Mouse (Mus musculus): ENCODE results near the gene Has1. TPM values are rescaled to one million over a fixed set of nuclear protein-coding genes. Genes with fewer than 3 reads are reported as not detected.
"Not testable (repeated sequence)": the region's sequence is repeated elsewhere in the genome, so short reads cannot be mapped to it uniquely, and the experiment has no call there.

Has1 gene
- total RNA-seq, 2 experiments from 2014 or later: 0.09 to 0.19 TPM

DNA sequence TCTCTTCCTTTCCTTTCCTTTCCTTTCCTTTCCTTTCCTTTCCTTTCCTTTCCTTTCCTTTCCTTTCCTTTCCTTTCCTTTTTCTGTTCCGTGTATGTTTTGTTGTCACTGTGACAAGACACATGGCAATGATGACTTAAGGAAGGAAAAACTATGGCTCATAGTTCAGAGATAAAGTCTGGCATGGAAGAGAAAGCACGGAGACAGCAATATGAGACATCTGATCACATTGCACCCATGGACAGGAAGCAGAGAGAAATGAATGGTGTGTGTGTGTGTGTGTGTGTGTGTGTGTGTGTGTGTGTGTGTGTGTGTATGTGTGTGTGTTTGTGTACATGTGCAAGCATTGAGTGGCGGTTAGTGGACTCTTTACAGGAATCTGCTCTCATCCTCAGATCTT lies 10.4 kb downstream of the Has1 start:
- not testable (repeated sequence) for DNase-seq

DNA sequence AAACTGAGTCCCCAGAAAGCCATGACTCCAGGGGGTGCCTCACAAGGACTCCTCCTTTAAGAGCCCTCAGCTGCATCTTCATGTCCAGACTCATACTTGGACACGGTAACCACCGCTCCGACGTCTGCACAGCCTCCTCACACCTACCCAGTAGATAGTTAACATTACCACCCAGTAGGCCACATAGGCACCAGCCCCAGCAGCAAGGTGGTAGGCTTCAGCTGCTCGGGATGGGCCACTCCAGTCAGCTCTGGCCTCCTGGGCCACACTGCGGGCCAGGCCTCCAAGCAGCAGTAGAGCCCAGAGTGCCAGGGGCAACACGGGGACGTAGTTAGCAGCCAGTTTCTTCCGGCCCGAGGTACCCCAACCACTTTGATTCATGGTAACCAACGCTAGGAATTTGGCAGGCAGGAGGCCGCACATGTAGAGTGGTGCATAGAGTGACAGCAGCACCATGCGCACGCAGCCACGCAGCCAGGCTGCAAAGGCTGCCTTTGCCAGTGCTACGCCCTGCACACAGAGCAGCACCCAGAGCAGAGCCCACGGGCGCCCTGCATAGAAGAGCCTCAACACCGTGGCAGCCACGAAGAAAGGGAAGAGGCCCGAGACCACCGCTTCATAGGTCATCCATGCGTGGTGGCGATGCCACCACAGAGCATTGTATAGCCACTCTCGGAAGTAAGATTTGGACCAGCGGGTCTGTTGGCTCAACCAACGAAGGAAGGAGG lies 11.3 kb downstream of the Has1 start:
- no peak for DNase-seq

DNA sequence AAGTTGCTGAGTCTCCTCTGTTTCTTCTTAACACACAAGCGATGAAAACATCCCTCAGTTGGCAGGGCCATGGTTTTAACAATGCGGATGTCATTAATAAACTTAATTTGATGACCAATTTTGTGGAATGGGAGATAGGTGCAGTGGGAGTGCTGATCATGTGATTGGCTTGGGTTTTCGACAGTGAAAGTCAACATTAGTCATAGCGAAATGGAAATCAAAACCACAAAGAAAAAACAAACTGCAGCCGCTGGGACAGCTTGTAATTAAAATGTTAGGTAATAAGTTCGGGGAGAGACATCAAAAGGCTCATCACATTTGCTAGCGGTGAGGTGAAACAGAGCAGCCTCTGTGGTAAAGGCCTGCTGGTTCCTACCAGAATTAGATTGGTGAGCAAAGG lies 14.2 kb downstream of the Has1 start:
- no peak for DNase-seq

DNA sequence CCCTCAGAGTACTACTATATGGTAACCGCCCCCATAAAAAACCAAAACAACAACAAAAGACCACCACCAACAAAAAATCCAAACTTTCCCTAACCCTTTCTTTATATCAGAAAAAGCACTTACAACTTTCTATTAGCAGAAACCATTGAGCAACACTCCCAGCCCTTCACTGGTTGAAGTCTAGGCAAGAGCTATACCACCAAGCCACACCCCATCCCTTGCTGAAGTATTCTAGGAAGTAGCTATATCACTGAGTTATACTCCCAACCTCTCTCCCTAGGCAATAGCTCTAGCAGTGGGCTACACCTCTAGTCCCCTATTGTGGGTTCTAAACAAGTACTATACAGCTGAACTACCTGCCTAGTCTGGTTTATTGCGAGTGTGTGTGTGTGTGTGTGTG lies 15.7 kb downstream of the Has1 start:
- no peak for DNase-seq

DNA sequence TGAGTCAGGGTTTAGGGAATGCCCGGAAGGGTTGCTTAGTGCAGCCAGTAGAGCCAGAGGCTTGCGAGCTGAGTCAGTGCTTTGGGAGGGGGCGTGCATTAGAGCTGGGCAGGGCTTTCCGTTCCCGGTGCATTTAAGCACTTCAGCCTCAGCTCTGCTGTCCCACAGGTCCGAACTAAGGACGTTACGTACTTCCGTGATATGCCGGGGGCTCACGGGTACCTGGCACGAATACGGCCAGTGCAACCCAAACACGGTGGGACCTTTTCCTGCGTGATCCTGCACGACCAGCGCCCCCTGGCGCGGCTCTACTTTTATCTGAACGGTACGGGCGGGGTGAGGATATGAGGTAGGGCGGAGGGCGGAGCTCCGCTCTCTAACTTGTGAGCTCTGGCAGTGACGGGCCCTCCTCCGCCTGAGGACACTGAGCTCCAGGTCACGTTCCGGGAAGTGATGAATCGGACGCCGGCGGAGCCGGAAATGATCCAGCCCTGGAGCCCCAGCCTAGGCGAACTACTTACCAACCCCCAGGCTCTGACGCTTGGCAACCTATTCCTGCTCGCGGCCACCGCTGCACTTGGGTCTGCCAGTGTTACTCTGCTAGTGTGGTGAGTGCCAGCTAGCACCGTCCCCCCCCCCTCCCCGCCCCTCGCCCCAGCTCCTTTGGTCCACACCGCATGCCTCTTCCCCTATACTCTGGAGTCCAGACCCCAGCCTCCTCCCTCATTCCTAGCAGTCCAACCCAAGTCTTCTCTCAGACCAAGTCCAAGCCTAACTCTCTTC lies 16.9 kb downstream of the Has1 start:
- peak; percentile 90 for DNase-seq

DNA sequence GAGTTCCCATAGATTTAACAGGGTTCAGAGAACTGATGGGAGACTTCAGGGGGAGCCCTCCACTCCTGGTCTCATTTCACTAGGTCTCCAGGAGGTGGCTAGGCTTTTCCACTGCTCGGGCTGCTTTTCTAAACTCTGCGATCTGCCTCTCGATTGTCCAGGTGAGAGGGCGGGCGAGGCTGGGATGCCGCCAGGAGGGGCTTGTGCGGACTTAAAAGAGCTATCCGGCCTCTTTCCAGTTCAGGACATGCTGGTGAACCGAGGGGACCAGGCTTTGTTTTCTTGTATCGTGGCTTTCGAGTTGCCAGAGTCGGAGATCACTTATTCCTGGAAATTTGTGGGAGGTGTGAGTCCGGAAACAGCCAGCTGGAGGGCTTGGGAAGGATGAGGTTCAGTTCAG lies 17.6 kb downstream of the Has1 start:
- DNase-seq: no peak

DNA sequence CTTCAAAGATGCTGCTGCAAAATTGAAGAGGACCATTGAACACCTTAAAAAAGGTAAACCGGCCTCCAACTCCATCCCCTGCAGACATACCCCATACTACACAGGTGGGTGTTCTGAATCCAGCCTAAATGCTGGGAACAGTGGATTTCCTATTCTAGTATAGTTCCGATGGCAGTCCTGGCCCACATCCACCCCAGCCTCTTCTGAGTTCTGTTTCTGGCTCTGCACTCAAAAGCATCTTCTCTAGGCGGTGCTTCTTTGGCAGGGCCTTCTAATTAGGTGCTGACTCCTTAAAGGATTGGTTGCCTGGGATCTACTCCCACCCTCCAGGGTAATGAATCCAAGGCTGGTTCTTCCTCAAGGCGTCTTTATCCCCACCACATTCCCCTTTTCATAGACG lies 18.9 kb downstream of the Has1 start:
- no peak for DNase-seq

DNA sequence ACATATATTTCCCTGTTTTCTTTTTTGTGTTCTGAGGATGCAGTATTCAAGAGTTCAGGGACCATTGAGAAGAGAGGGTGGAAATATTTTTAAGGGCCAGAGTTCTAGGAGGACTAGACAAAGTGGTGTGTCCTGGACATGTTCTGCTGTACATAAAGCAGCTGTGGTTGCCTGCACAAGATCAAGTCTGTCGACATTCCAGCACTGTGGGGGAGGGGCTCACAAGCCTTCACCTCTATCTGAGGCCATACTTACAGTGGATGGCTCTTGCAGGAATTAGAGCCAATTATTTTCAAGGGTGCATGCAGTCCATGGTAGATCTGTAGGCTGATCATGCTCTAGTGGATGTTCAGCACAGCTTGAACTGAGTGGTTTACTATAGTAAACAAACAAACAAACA lies 20.1 kb downstream of the Has1 start:
- no peak for DNase-seq

DNA sequence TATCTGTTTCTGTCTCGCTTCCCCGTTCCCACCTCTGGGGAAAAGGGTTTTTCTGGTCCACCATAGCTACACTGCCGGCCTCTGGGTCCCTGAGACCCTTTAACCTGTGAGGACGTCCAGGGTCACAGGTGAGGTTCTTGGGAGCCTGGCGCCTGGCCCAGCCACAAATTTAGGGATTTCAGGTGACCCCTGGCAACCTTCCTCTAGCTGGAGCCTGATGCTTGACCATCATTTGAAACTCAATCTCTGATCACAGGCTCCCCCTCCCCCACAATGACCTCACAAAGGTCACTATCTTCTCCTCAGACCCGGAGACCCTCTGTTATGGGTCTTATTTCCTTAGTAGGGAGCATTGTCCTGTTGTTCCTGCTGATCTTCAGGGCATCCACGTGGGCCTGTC lies 24.3 kb downstream of the Has1 start:
- no peak for DNase-seq

DNA sequence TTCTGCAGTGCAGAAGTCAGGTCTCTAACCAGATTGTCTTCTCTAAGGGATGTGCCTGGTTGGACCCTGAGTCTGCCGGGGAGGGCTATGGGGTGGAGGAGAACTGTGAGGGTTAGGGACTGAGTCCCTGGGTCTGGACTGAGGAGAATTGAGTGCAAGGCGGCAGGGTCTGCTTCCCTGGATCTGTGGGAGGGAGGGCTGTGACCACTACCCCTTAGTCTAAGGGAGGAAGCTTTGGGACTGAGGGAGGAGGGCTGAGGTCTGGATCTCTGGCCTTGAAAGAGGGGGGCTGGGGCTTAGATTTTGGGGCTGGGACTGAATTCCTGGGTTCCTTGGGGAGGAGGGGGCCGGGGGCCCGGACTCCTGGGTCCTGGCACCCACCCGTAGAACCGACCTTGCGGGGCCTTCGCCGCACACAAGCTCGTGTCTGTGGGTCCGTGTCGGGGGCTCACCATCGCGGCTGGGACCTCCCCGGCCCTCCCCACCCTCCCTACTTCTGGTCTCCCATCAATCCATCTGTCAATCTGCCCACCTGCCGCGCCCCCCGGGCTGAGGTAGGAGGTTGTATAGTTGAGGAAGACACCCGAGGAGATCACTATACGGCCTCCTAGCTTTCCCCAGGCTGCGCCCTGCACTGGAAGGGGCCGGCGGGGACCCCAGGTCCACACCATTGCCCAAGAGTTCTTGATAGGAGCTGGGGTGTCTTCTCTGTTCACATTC lies 25.0 kb downstream of the Has1 start:
- no peak for DNase-seq

DNA sequence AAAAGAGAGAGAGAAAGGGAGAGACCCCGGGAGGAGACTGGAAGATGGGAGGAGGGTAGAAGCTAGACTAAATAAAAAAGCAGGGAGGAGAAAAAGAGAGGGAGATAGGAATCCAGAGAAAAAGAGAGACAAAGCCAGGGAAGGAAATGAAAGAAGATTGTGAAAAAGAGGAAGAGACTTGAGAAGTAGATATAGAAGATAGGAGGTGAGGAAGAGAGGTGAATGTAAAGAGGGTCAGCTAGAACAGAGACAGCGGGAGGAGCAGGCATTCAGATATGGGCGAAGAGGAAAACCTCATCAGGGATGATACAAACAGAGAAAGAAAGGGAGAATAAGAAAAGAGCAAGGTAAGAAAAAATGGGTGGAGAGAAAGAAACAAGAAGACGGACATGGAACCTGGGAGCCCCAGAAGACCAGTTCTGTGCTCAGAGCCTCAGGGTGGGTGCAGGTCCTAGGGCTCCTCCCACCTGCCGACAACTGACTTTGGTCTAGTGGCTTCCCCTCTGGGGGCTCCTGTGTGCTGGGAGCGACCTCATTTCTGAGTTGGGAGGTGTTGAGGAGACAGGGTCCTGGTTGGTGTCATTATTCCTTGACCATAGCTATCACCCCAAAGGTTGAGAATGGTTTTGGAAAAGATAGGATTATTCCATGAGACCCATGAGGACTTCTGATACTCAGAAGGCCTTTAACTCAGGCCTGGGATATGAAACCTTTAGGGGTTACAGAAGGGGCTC lies 25.8 kb downstream of the Has1 start:
- DNase-seq: no peak

DNA sequence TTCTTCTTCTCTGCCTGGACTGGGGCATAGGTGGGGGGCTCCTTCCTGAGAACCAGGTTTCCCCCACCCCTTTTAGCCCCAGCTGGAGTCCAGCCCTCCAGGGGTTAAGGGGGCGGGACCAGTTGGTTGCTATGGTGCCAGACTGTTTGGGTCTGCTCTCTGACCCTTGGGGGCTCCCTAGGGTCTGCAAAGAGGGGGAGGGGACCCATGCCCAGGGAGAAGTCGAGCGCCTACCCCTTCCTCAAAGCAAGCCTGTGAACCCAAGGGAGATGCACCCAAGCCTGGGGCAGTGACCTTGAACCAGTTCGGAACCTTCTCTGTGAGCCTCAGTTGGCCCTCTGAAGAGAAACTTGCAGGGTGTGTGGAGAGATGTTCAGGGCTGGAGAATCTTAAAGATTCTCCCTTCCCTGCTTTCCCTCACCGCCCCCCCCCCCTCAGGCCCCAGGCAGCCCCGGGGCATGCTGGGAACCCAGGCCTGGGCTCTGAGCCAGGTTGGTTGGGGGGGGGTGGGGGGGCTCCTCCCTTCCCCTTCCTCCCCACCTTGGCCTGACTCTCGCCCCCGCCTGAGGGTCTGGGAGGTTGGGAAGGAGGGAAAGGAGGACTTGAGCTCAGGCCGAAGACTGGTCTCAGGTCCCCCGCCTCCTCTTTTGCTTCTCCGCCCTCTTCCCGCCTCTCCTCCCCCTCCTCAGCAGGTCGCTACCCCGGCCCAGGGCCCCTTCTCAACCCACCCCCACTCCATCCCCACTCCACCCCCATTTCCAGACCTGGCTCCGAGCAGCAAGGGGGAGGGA lies 26.6 kb downstream of the Has1 start:
- DNase-seq: peak; percentile 59

DNA sequence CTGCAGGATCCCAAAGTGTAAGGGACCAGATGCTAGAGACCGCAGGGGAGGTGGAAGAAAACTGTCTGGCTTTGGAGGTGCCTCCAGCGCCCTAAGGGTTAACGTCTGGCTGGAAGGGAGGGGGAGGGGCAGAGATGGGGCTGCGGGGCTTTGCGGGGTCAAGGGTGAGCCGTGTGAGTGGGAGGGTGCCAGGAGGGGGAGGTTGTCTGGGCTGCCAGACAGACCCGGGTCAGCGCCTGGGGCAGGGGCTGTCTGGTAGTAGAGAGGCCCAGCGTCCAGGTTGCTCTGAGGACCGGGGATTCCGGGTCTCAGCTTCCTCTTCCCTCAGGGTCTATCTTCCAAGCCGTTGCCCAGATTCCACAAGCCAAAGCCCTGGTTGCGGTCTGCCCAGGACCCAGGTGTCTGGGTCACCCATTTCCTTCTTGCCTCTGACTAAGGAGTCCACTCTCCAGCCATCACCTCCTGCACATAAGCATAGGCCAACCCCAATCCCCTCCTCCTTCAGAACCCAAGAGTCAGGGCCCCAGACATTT lies 27.3 kb downstream of the Has1 start:
- DNase-seq: peak; percentile 63

DNA sequence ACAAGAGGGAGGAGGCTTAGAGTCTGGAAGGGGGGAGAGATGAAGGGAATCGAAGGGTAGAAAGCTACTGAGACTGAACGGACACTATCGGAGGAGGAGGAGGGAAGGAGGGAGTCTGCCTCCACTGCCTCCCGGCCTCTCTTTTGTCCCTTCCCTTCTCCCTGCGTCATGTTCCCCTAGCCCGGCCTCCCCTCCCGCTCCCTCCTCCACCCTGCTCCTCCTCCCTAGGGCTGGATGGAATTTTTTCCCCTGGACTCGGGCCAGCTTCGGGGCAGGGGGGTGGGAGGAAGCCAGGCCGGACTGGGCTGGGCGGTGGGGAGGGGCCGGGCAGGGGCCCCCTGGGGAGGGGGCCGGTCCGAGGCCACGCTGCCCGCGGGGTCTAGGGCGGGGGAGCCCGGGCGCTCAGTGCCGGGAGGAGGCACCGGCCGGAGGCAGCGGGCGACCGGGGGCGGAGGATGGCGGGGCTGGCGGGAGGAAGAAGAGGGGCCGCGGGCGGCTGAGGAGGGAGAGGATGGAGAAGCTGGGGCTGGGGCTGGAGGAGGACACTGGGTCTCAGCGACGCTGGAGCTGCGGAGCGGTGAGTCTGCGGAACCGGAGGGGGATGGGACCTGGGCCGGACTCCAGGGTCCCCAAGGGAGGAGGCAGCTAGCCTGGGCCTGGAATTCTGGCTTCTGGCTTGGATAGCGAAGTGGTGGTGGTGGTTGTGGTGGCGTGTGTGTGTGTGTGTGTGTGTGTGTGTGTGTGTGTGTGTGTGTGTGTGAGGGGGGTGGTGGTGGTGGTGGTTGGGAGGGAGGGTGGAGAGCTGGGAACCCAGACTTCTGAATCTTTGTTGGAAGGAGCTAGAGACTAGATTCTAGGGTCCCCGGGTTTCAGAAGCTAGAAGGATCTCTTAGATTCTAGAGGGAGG lies 28.0 kb downstream of the Has1 start, which contains the start of gene Spaca6:
Spaca6 (plus strand) TSS at position 408 of the 907 bp plus-strand sequence.
- DNase-seq: peak; percentile 95

DNA sequence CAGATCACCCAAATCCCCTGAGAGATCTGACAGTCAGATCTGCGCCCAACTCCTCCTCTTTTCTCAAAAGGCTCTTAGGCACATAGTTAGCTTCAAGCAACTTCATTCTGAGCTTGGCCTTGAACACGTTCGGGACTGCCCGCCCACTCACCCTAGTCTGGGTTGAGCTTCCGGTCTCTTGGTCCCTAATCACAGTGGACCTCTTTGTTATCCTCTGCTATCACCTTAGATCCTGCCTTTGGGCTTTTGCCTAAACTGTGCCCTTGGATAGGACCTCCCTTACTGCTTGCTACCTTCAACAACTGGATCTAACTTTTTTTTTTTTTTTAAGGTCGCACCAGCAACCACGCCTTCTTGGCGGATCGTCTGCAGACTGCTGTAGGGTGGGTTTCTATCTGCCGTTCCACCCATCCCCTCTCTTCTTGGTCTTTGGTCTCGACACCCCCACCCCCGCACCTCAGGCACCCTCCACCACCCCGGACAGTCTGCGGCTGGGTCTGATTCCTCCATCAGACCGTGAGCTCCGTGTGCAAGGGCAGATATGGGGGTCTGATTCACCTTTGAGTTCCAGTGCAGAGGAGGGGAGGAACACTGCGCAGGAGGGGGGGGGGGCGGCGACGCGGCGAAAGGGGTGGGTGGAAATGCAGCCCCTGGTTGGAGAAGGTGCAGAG lies 28.9 kb downstream of the Has1 start:
- DNase-seq: no peak

DNA sequence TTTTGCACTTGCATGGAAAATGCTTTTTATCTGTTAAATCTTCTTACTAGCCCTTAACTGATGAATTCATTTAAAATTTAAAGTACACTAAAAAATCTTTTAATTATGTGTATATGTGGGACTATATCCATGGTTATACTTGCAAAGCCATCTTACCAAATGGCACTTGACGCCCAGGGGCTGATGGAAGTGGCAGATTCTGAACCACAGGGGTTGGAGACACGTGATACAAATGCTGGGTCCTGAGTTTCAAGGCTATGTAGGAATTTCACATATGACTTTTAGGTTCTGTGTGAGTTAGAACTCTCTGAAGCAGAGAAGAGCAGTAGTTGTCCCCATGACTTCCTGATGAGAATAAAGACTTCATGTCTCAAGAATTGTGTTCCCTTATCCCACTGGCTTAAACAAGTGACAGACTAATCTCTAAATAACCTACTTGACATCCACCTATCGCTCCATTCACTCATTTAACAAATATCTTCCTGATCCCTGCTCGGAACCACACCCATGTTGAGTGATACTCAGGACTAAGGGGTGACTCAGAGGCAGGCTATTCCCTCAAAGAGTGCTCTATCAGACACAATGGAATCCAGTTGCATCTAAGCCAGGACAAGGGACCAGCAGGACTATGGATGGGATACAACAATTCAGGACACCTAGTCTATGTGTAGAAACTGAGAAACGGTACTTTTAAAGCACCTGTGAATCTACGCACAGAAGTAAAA lies 31.2 kb downstream of the Has1 start:
- no peak for DNase-seq

DNA sequence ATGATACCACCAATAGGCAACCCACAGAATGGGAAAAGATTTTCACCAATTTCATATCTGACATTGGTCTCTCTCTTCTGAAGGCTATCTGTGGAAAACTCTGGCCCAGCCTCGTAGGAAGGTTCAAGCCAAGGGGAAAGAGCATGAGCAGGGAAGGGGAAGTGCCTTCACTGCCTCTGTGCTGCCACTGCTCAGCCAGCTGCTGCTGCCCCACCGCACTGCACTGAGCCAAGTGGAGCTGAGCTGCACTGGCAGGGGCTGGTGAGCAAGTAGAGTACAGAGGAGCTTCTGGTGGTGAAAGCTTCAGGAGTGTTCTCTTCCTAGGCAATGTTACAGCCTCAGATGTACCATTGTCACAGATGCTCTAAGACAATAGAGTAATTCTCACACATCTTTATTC lies 59.5 kb downstream of the Has1 start:
- no peak for DNase-seq

Data from gastrocnemius, postnatal 10 days (tissue).